Mouse (Mus musculus): ENCODE results near the gene Nxpe3.
"Not testable (repeated sequence)": the region's sequence is repeated elsewhere in the genome, so short reads cannot be mapped to it uniquely, and the experiment has no call there.

The Nxpe3 gene

GRCm38 (mm10) chr16:55890346-55891136, 4.5 kb downstream of the Nxpe3 start:
- no peak for DNase-seq (ENCODE audit: low spot score)

GRCm38 (mm10) chr16:55889451-55889850, 5.6 kb downstream of the Nxpe3 start:
- no peak for DNase-seq (ENCODE audit: low spot score)

- no peak for DNase-seq (ENCODE audit: low spot score)
These were observed 6.5 kb downstream of the Nxpe3 start for GRCm38 (mm10) chr16:55888584-55888960.

- no peak for DNase-seq (ENCODE audit: low spot score)
These were observed 7.1 kb downstream of the Nxpe3 start for GRCm38 (mm10) chr16:55887814-55888583.

- DNase-seq (ENCODE audit: low spot score), result no peak
These were observed 10.8 kb downstream of the Nxpe3 start for GRCm38 (mm10) chr16:55884246-55884645.

GRCm38 (mm10) chr16:55876025-55876424, 19.1 kb downstream of the Nxpe3 start:
- no peak for DNase-seq (ENCODE audit: low spot score)

- DNase-seq (ENCODE audit: low spot score), result no peak
These were observed 31.3 kb downstream of the Nxpe3 start for GRCm38 (mm10) chr16:55863832-55864231.

GRCm38 (mm10) chr16:55863149-55863815, 31.8 kb downstream of the Nxpe3 start:
- peak; percentile 58 for DNase-seq (ENCODE audit: low spot score)

- DNase-seq (ENCODE audit: low spot score), result no peak
These were observed 34.0 kb downstream of the Nxpe3 start for GRCm38 (mm10) chr16:55861104-55861503.

GRCm38 (mm10) chr16:55859421-55859820, 35.7 kb downstream of the Nxpe3 start:
- not testable (repeated sequence) for DNase-seq (ENCODE audit: low spot score)

GRCm38 (mm10) chr16:55858465-55858864, 36.6 kb downstream of the Nxpe3 start:
- DNase-seq (ENCODE audit: low spot score), result peak; percentile 70

GRCm38 (mm10) chr16:55852943-55853727, 42.0 kb downstream of the Nxpe3 start:
- DNase-seq (ENCODE audit: low spot score), result peak; percentile 77

- no peak for DNase-seq (ENCODE audit: low spot score)
These were observed 42.6 kb downstream of the Nxpe3 start for GRCm38 (mm10) chr16:55852515-55852914.

GRCm38 (mm10) chr16:55850485-55850884, 44.6 kb downstream of the Nxpe3 start:
- DNase-seq (ENCODE audit: low spot score), result no peak

GRCm38 (mm10) chr16:55847679-55848078, 47.4 kb downstream of the Nxpe3 start:
- no peak for DNase-seq (ENCODE audit: low spot score)

GRCm38 (mm10) chr16:55844847-55845246, 50.2 kb downstream of the Nxpe3 start:
- no peak for DNase-seq (ENCODE audit: low spot score)

- no peak for DNase-seq (ENCODE audit: low spot score)
These were observed 51.2 kb downstream of the Nxpe3 start for GRCm38 (mm10) chr16:55843919-55844318.

- DNase-seq (ENCODE audit: low spot score), result no peak
These were observed 52.0 kb downstream of the Nxpe3 start for GRCm38 (mm10) chr16:55843134-55843533.

GRCm38 (mm10) chr16:55841506-55841905, 53.6 kb downstream of the Nxpe3 start:
- no peak for DNase-seq (ENCODE audit: low spot score)

GRCm38 (mm10) chr16:55838510-55839474, 56.3 kb downstream of the Nxpe3 start, which contains the start of gene Nfkbiz:
Gene Nfkbiz, minus strand, starts transcription at chr16:55838899.
- DNase-seq (ENCODE audit: low spot score), result peak; percentile 88

- no peak for DNase-seq (ENCODE audit: low spot score)
These were observed 57.0 kb downstream of the Nxpe3 start for GRCm38 (mm10) chr16:55838129-55838509.

Data from lung, postnatal 25 days (tissue).